Mouse (Mus musculus) hindbrain, embryonic 15.5 days (tissue): Measurements from ENCODE around the gene Frs3. TPM values are rescaled to one million over a fixed set of nuclear protein-coding genes. Genes with fewer than 3 reads are reported as not detected.
A peak's percentile ranks its signal among the peaks of the same experiment; 100 is the strongest.

ENCODE experiments used
- ATAC-seq: fragments of 200-750 bp; cut with Nextera tagmentation; 2 replicates; pipeline ENCODE4 v1.8.0; 2017; ENCODE audit warnings: low read depth, moderate number of reproducible peaks, moderate TSS enrichment; ENCODE audit not compliant: low FRiP score
- H3K27ac ChIP-seq: fragments of 300-500 bp; sonication (generic); replicated peaks from 2 replicates; pipeline ENCODE4 v1.5.1; 2015; ENCODE audit warnings: mild to moderate bottlenecking, inconsistent platforms
- H3K27me3 ChIP-seq: fragments of 300-500 bp; sonication (generic); 2 replicates; pipeline ENCODE4 v1.6.1; 2015; ENCODE audit warnings: control low read depth, inconsistent platforms
- H3K36me3 ChIP-seq: fragments of 300-500 bp; sonication (generic); 2 replicates; pipeline ENCODE4 v1.6.1; 2015; ENCODE audit warnings: control low read depth, inconsistent platforms
- H3K4me1 ChIP-seq: fragments of 300-500 bp; sonication (generic); replicated peaks from 2 replicates; pipeline ENCODE4 v1.6.1; 2015; ENCODE audit warnings: control low read depth, inconsistent platforms
- H3K4me2 ChIP-seq: fragments of 300-500 bp; sonication (generic); 2 replicates; pipeline ENCODE4 v1.6.1; 2015; ENCODE audit warnings: moderate library complexity, mild to moderate bottlenecking, inconsistent platforms
- H3K4me3 ChIP-seq: fragments of 300-500 bp; sonication (generic); 2 replicates; pipeline ENCODE4 v1.5.1; 2015; ENCODE audit warnings: mild to moderate bottlenecking, inconsistent platforms
- H3K9ac ChIP-seq: fragments of 300-500 bp; sonication (generic); 2 replicates; pipeline ENCODE4 v1.6.1; 2015; ENCODE audit warnings: inconsistent platforms
- H3K9me3 ChIP-seq: fragments of 300-500 bp; sonication (generic); 2 replicates; pipeline ENCODE4 v1.6.1; 2016; ENCODE audit warnings: control low read depth, inconsistent platforms
- WGBS: fragments of 180-500 bp; shearing (Covaris S2); methylation state at CpG from one replicate; pipeline ENCODE4 v1.1.7; 2015; 5-methylcytosine and 5-hydroxymethylcytosine counted together
- polyA plus RNA-seq: library from polyadenylated mRNA; unstranded; fragments of >200 nt; fragmentation: Nextera tagmentation; extraction: Ambion mirVana; gene quantifications from 2 replicates; pipeline ENCODE4 v1.2.1, GENCODE M21; 2015

Frs3 gene
- polyA plus RNA-seq, 1 experiment from 2014 or later: 52.2 TPM

- Histone ChIP-seq H3K4me3 (peak overlapping the region; percentile 68), H3K4me2 (peak overlapping the region; percentile 98), H3K27me3 (peaks cover 19% of the 10 kb centered on the region), H3K36me3 (no peaks in the 10 kb centered on the region), H3K4me1 (peaks cover 27% of the 10 kb centered on the region), H3K27ac (no peak overlapping the region), H3K9me3 (no peaks in the 10 kb centered on the region), H3K9ac (peak overlapping the region; percentile 52; the same call in 1 of the 2 replicates)
- 9% methylated on average over 17 of the region's 20 CpGs for WGBS
- ATAC-seq: no peak
Observed at GRCm38 (mm10) chr17:47738879-47739798, 50.3 kb downstream of the Frs3 start.

- H3K36me3 ChIP-seq: no peaks in the 10 kb centered on the region
- no peak overlapping the region for H3K27ac ChIP-seq
- no peak overlapping the region for H3K4me3 ChIP-seq
- no peaks in the 10 kb centered on the region for H3K9me3 ChIP-seq
- peaks cover 19% of the 10 kb centered on the region for H3K27me3 ChIP-seq
- H3K4me1 ChIP-seq: peaks cover 27% of the 10 kb centered on the region
- no peak overlapping the region for H3K4me2 ChIP-seq
- H3K9ac ChIP-seq: no peak overlapping the region
- no peak for ATAC-seq
- 64% methylated on average over 2 of the region's 2 CpGs for WGBS
Observed at GRCm38 (mm10) chr17:47740186-47740585, 51.4 kb downstream of the Frs3 start.

GRCm38 (mm10) chr17:47742991-47743734, 54.3 kb downstream of the Frs3 start:
- H3K4me3 ChIP-seq: no peak overlapping the region
- no peak for ATAC-seq
- 54% methylated on average over 16 of the region's 16 CpGs for WGBS

GRCm38 (mm10) chr17:47744086-47744485, 55.3 kb downstream of the Frs3 start:
- WGBS: 93% methylated on average over 14 of the region's 14 CpGs
- Histone ChIP-seq H3K36me3 (no peaks in the 10 kb centered on the region), H3K4me2 (no peak overlapping the region), H3K9me3 (no peaks in the 10 kb centered on the region), H3K9ac (no peak overlapping the region), H3K4me1 (peaks cover 7% of the 10 kb centered on the region), H3K27me3 (peaks cover 5% of the 10 kb centered on the region; the same call in 1 of the 2 replicates), H3K27ac (no peak overlapping the region), H3K4me3 (no peak overlapping the region)
- ATAC-seq: no peak

More at GRCm38 (mm10) chr17:47742991-47743734, 54.3 kb downstream of the Frs3 start:
- H3K27me3 ChIP-seq: peaks cover 10% of the 10 kb centered on the region; the same call in 1 of the 2 replicates
- no peak overlapping the region for H3K27ac ChIP-seq
- H3K9me3 ChIP-seq: no peaks in the 10 kb centered on the region
- peaks cover 16% of the 10 kb centered on the region for H3K4me1 ChIP-seq
- H3K36me3 ChIP-seq: no peaks in the 10 kb centered on the region
- H3K4me2 ChIP-seq: no peak overlapping the region
- no peak overlapping the region for H3K9ac ChIP-seq

GRCm38 (mm10) chr17:47744746-47745368, 56.0 kb downstream of the Frs3 start:
- no peaks in the 10 kb centered on the region for H3K36me3 ChIP-seq
- no peak overlapping the region for H3K9ac ChIP-seq
- H3K4me1 ChIP-seq: no peaks in the 10 kb centered on the region
- no peak overlapping the region for H3K27ac ChIP-seq
- 91% methylated on average over 10 of the region's 10 CpGs for WGBS
- no peaks in the 10 kb centered on the region for H3K9me3 ChIP-seq
- no peak overlapping the region for H3K4me2 ChIP-seq
- no peaks in the 10 kb centered on the region for H3K27me3 ChIP-seq
- ATAC-seq: no peak
- H3K4me3 ChIP-seq: no peak overlapping the region

- H3K4me2 ChIP-seq: no peak overlapping the region
Observed at GRCm38 (mm10) chr17:47748791-47749553, 60.1 kb downstream of the Frs3 start.

GRCm38 (mm10) chr17:47749626-47750025, 60.8 kb downstream of the Frs3 start:
- no peaks in the 10 kb centered on the region for H3K9me3 ChIP-seq
- no peak overlapping the region for H3K4me2 ChIP-seq
- H3K27me3 ChIP-seq: no peaks in the 10 kb centered on the region
- ATAC-seq: no peak
- no peak overlapping the region for H3K27ac ChIP-seq
- 85% methylated on average over 3 of the region's 3 CpGs for WGBS
- H3K4me1 ChIP-seq: no peaks in the 10 kb centered on the region
- H3K4me3 ChIP-seq: no peak overlapping the region
- no peaks in the 10 kb centered on the region for H3K36me3 ChIP-seq
- H3K9ac ChIP-seq: no peak overlapping the region

More at GRCm38 (mm10) chr17:47748791-47749553, 60.1 kb downstream of the Frs3 start:
- Histone ChIP-seq H3K9ac (no peak overlapping the region), H3K9me3 (no peaks in the 10 kb centered on the region), H3K4me1 (no peaks in the 10 kb centered on the region), H3K27me3 (no peaks in the 10 kb centered on the region), H3K4me3 (no peak overlapping the region), H3K36me3 (no peaks in the 10 kb centered on the region), H3K27ac (no peak overlapping the region)
- WGBS: 80% methylated on average over 14 of the region's 14 CpGs
- ATAC-seq: 0 out of 2 replicates have a peak, but pooled peaks have one; percentile 34

- H3K36me3 ChIP-seq: no peaks in the 10 kb centered on the region
- no peak overlapping the region for H3K27ac ChIP-seq
- 53% methylated on average over 6 of the region's 6 CpGs for WGBS
- no peaks in the 10 kb centered on the region for H3K27me3 ChIP-seq
- H3K4me2 ChIP-seq: no peak overlapping the region
- H3K9me3 ChIP-seq: no peaks in the 10 kb centered on the region
- H3K9ac ChIP-seq: no peak overlapping the region
- H3K4me1 ChIP-seq: no peaks in the 10 kb centered on the region
- ATAC-seq: no peak
- H3K4me3 ChIP-seq: no peak overlapping the region
Observed at GRCm38 (mm10) chr17:47750101-47750500, 61.3 kb downstream of the Frs3 start.

- no peak overlapping the region for H3K9ac ChIP-seq
- 73% methylated on average over 5 of the region's 5 CpGs for WGBS
- no peak overlapping the region for H3K27ac ChIP-seq
- H3K4me1 ChIP-seq: no peaks in the 10 kb centered on the region
- no peaks in the 10 kb centered on the region for H3K27me3 ChIP-seq
- no peak for ATAC-seq
- H3K9me3 ChIP-seq: no peaks in the 10 kb centered on the region
- H3K4me3 ChIP-seq: no peak overlapping the region
- no peak overlapping the region for H3K4me2 ChIP-seq
- no peaks in the 10 kb centered on the region for H3K36me3 ChIP-seq
Observed at GRCm38 (mm10) chr17:47751811-47752210, 63.0 kb downstream of the Frs3 start.

GRCm38 (mm10) chr17:47753130-47753775, 64.4 kb downstream of the Frs3 start:
- H3K4me1 ChIP-seq: no peaks in the 10 kb centered on the region
- no peaks in the 10 kb centered on the region for H3K27me3 ChIP-seq
- ATAC-seq: no peak
- no peak overlapping the region for H3K4me2 ChIP-seq
- H3K4me3 ChIP-seq: no peak overlapping the region
- 90% methylated on average over 8 of the region's 8 CpGs for WGBS
- H3K36me3 ChIP-seq: no peaks in the 10 kb centered on the region
- H3K27ac ChIP-seq: no peak overlapping the region
- H3K9ac ChIP-seq: no peak overlapping the region
- H3K9me3 ChIP-seq: no peaks in the 10 kb centered on the region
